Mouse (Mus musculus) skeletal muscle tissue, postnatal 0 days (tissue): ENCODE measurements around the gene Olfr1231. TPM values are rescaled to one million over a fixed set of nuclear protein-coding genes. Genes with fewer than 3 reads are reported as not detected.

ENCODE experiments used
- polyA plus RNA-seq: library from polyadenylated mRNA; unstranded; fragments of >200 nt; fragmentation: Nextera tagmentation; extraction: Ambion mirVana; gene quantifications from 2 replicates; pipeline ENCODE4 v1.2.1, GENCODE M21; 2015

Olfr1231 gene
- not detected in 2 replicates for polyA plus RNA-seq

GRCm38 (mm10) chr2:89306974-89307373 is at the start of gene Olfr1231:
TSS of gene Olfr1231 (minus strand) at chr2:89307074.

GRCm38 (mm10) chr2:89342298-89342697 is 35.4 kb upstream of the Olfr1231 start, which contains the start of gene Olfr1233:
TSS of gene Olfr1233 (minus strand) at chr2:89342398.

GRCm38 (mm10) chr2:89329575-89329974 is 22.7 kb upstream of the Olfr1231 start, which contains the start of gene Olfr1232:
TSS of gene Olfr1232 (minus strand) at chr2:89329675.

GRCm38 (mm10) chr2:89297168-89297567 is 9.7 kb downstream of the Olfr1231 start, which contains the start of gene Olfr1230:
TSS of gene Olfr1230 (minus strand) at chr2:89297268.

GRCm38 (mm10) chr2:89287914-89288313 is 19.0 kb downstream of the Olfr1231 start, which contains the start of gene Olfr1229:
TSS of gene Olfr1229 (minus strand) at chr2:89288014.

GRCm38 (mm10) chr2:89253962-89254361 is 52.9 kb downstream of the Olfr1231 start, which contains the start of gene Olfr1228:
TSS of gene Olfr1228 (minus strand) at chr2:89254062.

Other genes with a start within 250 kb of the Olfr1231 start
- not detected in 2 replicates for gene Olfr1218, start 245.9 kb downstream of the Olfr1231 start, polyA plus RNA-seq
- gene Olfr1219, start 223.6 kb downstream of the Olfr1231 start, polyA plus RNA-seq = not detected in 2 replicates
- not detected in 2 replicates for gene Olfr1220, start 200.2 kb downstream of the Olfr1231 start, polyA plus RNA-seq
- gene Olfr1221, start 189.8 kb downstream of the Olfr1231 start, polyA plus RNA-seq = not detected in 2 replicates
- not detected in 2 replicates for gene Olfr1222, start 174.0 kb downstream of the Olfr1231 start, polyA plus RNA-seq
- gene Olfr1223, start 155.5 kb downstream of the Olfr1231 start, polyA plus RNA-seq = not detected in 2 replicates
- not detected in 2 replicates for gene Olfr1224-ps1, start 143.0 kb downstream of the Olfr1231 start, polyA plus RNA-seq
- gene Olfr1225, start 132.4 kb downstream of the Olfr1231 start, polyA plus RNA-seq = not detected in 2 replicates
- not detected in 2 replicates for gene Olfr1226, start 107.0 kb downstream of the Olfr1231 start, polyA plus RNA-seq
- not detected in 2 replicates for gene Olfr1228, start 53.0 kb downstream of the Olfr1231 start, polyA plus RNA-seq
- gene Olfr1229, start 19.1 kb downstream of the Olfr1231 start, polyA plus RNA-seq = not detected in 2 replicates
- gene Olfr1230, start 9.8 kb downstream of the Olfr1231 start, polyA plus RNA-seq = not detected in 2 replicates
- not detected in 2 replicates for gene Olfr1232, start 22.6 kb upstream of the Olfr1231 start, polyA plus RNA-seq
- not detected in 2 replicates for gene Olfr1233, start 35.3 kb upstream of the Olfr1231 start, polyA plus RNA-seq
- gene Olfr1234, start 57.8 kb upstream of the Olfr1231 start, polyA plus RNA-seq = not detected in 2 replicates
- gene Olfr1238, start 102.6 kb upstream of the Olfr1231 start, polyA plus RNA-seq = not detected in 2 replicates
- gene Olfr1239, start 113.3 kb upstream of the Olfr1231 start, polyA plus RNA-seq = not detected in 2 replicates
- not detected in 2 replicates for gene Olfr1240, start 135.9 kb upstream of the Olfr1231 start, polyA plus RNA-seq
- gene Olfr1241, start 180.1 kb upstream of the Olfr1231 start, polyA plus RNA-seq = not detected in 2 replicates
- gene Olfr1242, start 191.3 kb upstream of the Olfr1231 start, polyA plus RNA-seq = not detected in 2 replicates
- gene Olfr1243, start 224.4 kb upstream of the Olfr1231 start, polyA plus RNA-seq = not detected in 2 replicates